Mouse (Mus musculus): ENCODE measurements around the gene Elane. TPM values are rescaled to one million over a fixed set of nuclear protein-coding genes. Genes with fewer than 3 reads are reported as not detected.

Elane gene
- polyA plus RNA-seq, 1 experiment from 2014 or later = 3.4 TPM

GRCm38 (mm10) chr10:79920056-79920890 is 34.2 kb downstream of the Elane start:
- Histone ChIP-seq H3K4me1 (peaks cover 69% of the 10 kb centered on the region), H3K4me3 (replicated peaks) (peak overlapping the region; percentile 34), H3K9me3 (replicated peaks) (no peaks in the 10 kb centered on the region), H3K27me3 (peaks cover 65% of the 10 kb centered on the region), H3K4me2 (peak overlapping the region; percentile 57), H3K36me3 (no peaks in the 10 kb centered on the region), H3K9ac (no peak overlapping the region), H3K27ac (no peak overlapping the region)
- WGBS = 18% methylated on average over 26 of the region's 26 CpGs
- 0 out of 2 replicates have a peak, but pooled peaks have one; percentile 5 for ATAC-seq (replicated peaks; ENCODE audit: low FRiP score)

GRCm38 (mm10) chr10:79920958-79921535 is 35.0 kb downstream of the Elane start, which contains the start of gene R3hdm4:
R3hdm4 (minus strand) TSS chr10:79921208.
- Histone ChIP-seq H3K9me3 (replicated peaks) (no peaks in the 10 kb centered on the region), H3K4me2 (peak within 1 kb of the TSS; percentile 57), H3K36me3 (no peaks in the 10 kb centered on the region), H3K27ac (no peak within 1 kb of the TSS), H3K9ac (peak within 1 kb of the TSS; percentile 35), H3K4me1 (peaks cover 69% of the 10 kb centered on the region), H3K4me3 (replicated peaks) (peak within 1 kb of the TSS; percentile 34), H3K27me3 (peaks cover 65% of the 10 kb centered on the region)
- WGBS = 5% methylated on average over 40 of the region's 41 CpGs
- no peak for ATAC-seq (replicated peaks; ENCODE audit: low FRiP score)

- no peak for ATAC-seq (replicated peaks; ENCODE audit: low FRiP score)
- Histone ChIP-seq H3K4me3 (replicated peaks) (peak overlapping the region; percentile 34), H3K9me3 (replicated peaks) (no peaks in the 10 kb centered on the region), H3K27me3 (peaks cover 65% of the 10 kb centered on the region), H3K36me3 (no peaks in the 10 kb centered on the region), H3K4me2 (peak overlapping the region; percentile 57), H3K27ac (no peak overlapping the region), H3K4me1 (peaks cover 71% of the 10 kb centered on the region), H3K9ac (peak overlapping the region; percentile 35)
- WGBS = under 1% methylated on average over 34 of the region's 34 CpGs
Observed at GRCm38 (mm10) chr10:79921572-79921971, 35.5 kb downstream of the Elane start.

- peak overlapping the region; percentile 90 for H3K4me2 ChIP-seq
- no peak overlapping the region for H3K9ac ChIP-seq
- no peak for ATAC-seq (replicated peaks; ENCODE audit: low FRiP score)
- H3K27me3 ChIP-seq = peaks cover 34% of the 10 kb centered on the region
- 11% methylated on average over 29 of the region's 29 CpGs for WGBS
- H3K4me1 ChIP-seq = peaks cover 61% of the 10 kb centered on the region
- H3K4me3 ChIP-seq (replicated peaks) = peak overlapping the region; percentile 100; the same call in 1 of the 2 replicates
- H3K27ac ChIP-seq = peak overlapping the region; percentile 98; the same call in 1 of the 2 replicates
- no peaks in the 10 kb centered on the region for H3K9me3 ChIP-seq (replicated peaks)
- H3K36me3 ChIP-seq = no peaks in the 10 kb centered on the region
Observed at GRCm38 (mm10) chr10:79924998-79925784, 39.1 kb downstream of the Elane start.

GRCm38 (mm10) chr10:79925785-79926490 is 39.9 kb downstream of the Elane start:
- peak overlapping the region; percentile 90 for H3K4me2 ChIP-seq
- H3K36me3 ChIP-seq = peaks cover 6% of the 10 kb centered on the region
- peak overlapping the region; percentile 100 for H3K4me3 ChIP-seq (replicated peaks)
- H3K9me3 ChIP-seq (replicated peaks) = no peaks in the 10 kb centered on the region
- peak overlapping the region; percentile 92 for H3K9ac ChIP-seq
- peaks cover 61% of the 10 kb centered on the region for H3K4me1 ChIP-seq
- H3K27me3 ChIP-seq = peaks cover 27% of the 10 kb centered on the region
- WGBS = 6% methylated on average over 15 of the region's 15 CpGs
- ATAC-seq (replicated peaks; ENCODE audit: low FRiP score) = no peak
- H3K27ac ChIP-seq = peak overlapping the region; percentile 98

GRCm38 (mm10) chr10:79926491-79927323 is 40.7 kb downstream of the Elane start, which contains the start of gene Arid3a:
Arid3a (plus strand) TSS chr10:79927043.
- H3K4me2 ChIP-seq = peak within 1 kb of the TSS; percentile 90
- H3K27me3 ChIP-seq = peaks cover 19% of the 10 kb centered on the region
- WGBS = under 1% methylated on average over 63 of the region's 63 CpGs
- H3K27ac ChIP-seq = peak within 1 kb of the TSS; percentile 98
- H3K4me1 ChIP-seq = peaks cover 61% of the 10 kb centered on the region
- H3K36me3 ChIP-seq = peaks cover 14% of the 10 kb centered on the region
- ATAC-seq (replicated peaks; ENCODE audit: low FRiP score) = peak; percentile 60
- H3K9ac ChIP-seq = peak within 1 kb of the TSS; percentile 92
- peak within 1 kb of the TSS; percentile 100 for H3K4me3 ChIP-seq (replicated peaks)
- H3K9me3 ChIP-seq (replicated peaks) = no peaks in the 10 kb centered on the region

GRCm38 (mm10) chr10:79927324-79928029 is 41.4 kb downstream of the Elane start:
- peaks cover 12% of the 10 kb centered on the region for H3K27me3 ChIP-seq
- peak; percentile 41 for ATAC-seq (replicated peaks; ENCODE audit: low FRiP score)
- H3K4me2 ChIP-seq = peak overlapping the region; percentile 90
- H3K4me3 ChIP-seq (replicated peaks) = peak overlapping the region; percentile 100
- peak overlapping the region; percentile 98 for H3K27ac ChIP-seq
- H3K9ac ChIP-seq = peak overlapping the region; percentile 92
- H3K4me1 ChIP-seq = peaks cover 66% of the 10 kb centered on the region
- H3K36me3 ChIP-seq = peaks cover 22% of the 10 kb centered on the region
- WGBS = under 1% methylated on average over 54 of the region's 54 CpGs
- no peaks in the 10 kb centered on the region for H3K9me3 ChIP-seq (replicated peaks)

- no peak for ATAC-seq (replicated peaks; ENCODE audit: low FRiP score)
- H3K36me3 ChIP-seq = peaks cover 28% of the 10 kb centered on the region
Observed at GRCm38 (mm10) chr10:79928030-79928694, 42.1 kb downstream of the Elane start.

GRCm38 (mm10) chr10:79928907-79929701 is 43.1 kb downstream of the Elane start:
- no peak for ATAC-seq (replicated peaks; ENCODE audit: low FRiP score)
- 19% methylated on average over 8 of the region's 9 CpGs for WGBS
- peaks cover 78% of the 10 kb centered on the region for H3K4me1 ChIP-seq
- no peaks in the 10 kb centered on the region for H3K9me3 ChIP-seq (replicated peaks)
- peak overlapping the region; percentile 100 for H3K4me3 ChIP-seq (replicated peaks)
- peak overlapping the region; percentile 38; the same call in 1 of the 2 replicates for H3K9ac ChIP-seq
- H3K4me2 ChIP-seq = peak overlapping the region; percentile 90
- no peaks in the 10 kb centered on the region for H3K27me3 ChIP-seq
- peaks cover 38% of the 10 kb centered on the region for H3K36me3 ChIP-seq
- peak overlapping the region; percentile 62 for H3K27ac ChIP-seq

More at GRCm38 (mm10) chr10:79928030-79928694, 42.1 kb downstream of the Elane start:
- Histone ChIP-seq H3K4me2 (peak overlapping the region; percentile 90), H3K4me3 (replicated peaks) (peak overlapping the region; percentile 100), H3K9me3 (replicated peaks) (no peaks in the 10 kb centered on the region), H3K9ac (peak overlapping the region; percentile 92), H3K27ac (peak overlapping the region; percentile 98), H3K4me1 (peaks cover 73% of the 10 kb centered on the region), H3K27me3 (peaks cover 5% of the 10 kb centered on the region)
- WGBS = 1% methylated on average over 29 of the region's 29 CpGs

All from kidney, embryonic 15.5 days (tissue).